Mouse (Mus musculus): ENCODE measurements around the gene Opcml. TPM values are rescaled to one million over a fixed set of nuclear protein-coding genes. Genes with fewer than 3 reads are reported as not detected.

Gene Opcml
- total RNA-seq, 2 experiments from 2014 or later, result 1.6 to 1.9 TPM

DNA sequence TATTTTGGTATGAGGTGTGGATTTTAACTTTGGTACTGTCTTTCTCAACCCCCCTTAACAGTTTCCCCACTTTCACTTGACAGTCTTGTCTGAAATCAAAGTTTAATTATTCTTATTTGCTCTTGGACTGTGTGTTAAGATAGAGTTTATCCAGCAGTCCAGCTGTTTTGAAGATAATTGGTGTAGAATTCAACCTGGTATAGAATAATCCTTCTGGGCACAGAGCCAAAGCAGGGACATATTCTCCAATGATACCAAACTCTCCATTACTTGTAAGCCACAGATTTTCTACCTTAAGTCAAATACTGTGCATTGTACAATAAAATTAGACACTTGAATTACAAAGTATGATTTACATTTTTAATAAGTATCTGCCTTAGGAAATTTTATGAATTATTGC is 852.2 kb downstream of the Opcml start:
- DNase-seq, result no peak

DNA sequence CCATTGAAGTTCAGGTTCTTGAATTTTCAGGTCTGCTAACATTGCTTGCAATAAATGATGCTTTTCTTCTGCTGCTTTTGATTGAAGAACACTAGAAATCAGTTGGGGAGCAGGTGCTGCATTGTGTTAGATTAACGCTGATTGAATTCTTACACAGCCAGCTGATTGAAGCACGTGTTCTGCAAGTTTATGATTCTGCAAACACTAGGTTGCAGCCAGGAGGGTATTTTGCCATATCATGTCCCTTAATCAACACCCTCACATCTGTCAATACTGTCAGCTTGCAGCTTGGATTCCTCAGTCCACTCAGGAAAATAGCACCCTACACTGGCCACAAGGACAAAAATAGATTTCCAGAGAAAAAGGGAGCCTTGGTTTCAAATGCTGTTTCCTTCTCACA is 853.5 kb downstream of the Opcml start:
- DNase-seq, result no peak

DNA sequence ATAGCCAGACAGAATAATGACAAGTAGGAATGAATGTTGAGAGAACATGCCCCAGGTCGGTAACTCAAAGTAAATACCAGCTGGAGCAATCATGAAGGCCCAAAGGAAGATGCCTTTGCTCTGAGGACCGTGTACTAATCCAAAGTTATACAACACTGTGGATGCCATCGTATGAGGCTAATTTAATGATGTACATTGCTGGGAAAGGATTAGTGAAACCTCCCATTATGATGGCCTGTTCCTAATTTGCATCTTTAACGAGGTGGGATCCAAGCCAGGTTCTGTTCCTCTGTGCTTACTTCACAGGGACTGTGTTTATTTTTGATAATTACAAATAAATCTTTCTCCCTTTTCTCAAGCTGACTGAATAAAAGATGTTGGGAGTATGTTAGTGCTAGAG is 859.5 kb downstream of the Opcml start:
- DNase-seq, result no peak

DNA sequence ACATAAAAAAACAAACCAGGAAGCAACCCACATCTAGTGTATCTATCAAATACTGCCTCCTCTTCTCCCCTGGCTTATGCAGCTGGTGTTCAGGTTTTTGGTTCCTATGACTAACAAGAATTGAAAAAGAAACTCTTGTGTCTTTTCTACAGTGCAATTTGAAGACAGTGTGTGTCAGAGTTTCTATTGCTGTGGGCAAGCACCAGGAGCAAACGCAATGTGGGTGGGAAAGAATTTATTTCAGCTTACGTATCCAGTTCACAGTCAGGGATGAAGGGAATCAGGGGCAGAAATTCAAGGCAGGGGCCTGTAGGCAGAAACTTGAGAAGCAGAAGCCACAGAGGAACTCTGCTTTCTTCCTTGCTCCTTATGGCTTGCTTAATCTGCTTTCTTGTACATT is 869.4 kb downstream of the Opcml start:
- DNase-seq, result no peak

DNA sequence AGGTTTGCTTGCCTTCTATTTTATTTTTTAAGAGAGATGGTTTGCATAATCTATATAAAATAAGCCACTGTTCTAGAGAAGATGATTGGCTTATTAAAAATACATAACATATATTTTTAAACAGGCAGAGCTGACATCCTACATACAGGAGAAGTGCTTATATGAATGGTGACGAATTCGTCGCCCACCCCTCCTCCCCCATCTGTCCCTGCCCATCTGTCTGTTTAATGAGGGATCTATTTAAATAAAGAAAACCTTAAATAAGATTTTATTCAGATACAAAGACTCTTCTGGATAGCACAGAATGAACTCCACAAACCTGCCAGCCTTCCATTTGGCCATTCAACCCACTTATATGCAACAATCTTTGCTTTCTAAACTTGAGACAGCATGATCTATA is 872.3 kb downstream of the Opcml start:
- no peak for DNase-seq

DNA sequence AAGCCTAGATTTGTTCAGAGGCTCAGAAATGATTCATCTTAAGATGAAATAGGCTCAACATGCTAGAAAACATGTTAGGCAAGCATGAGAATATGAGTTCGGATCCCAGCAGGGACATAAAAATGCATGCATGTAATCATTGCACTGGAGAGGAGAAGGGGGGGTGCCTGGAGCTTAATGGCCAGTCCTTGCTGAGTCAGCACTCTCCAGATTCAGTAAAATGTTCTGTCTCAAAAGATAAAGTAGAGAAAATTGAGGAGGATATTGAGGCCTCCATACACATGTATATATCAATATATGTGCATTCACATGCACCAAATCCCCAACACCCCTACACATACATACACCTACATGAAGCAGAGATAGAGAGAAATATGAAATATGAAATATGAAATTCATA is 889.7 kb downstream of the Opcml start:
- no peak for DNase-seq

DNA sequence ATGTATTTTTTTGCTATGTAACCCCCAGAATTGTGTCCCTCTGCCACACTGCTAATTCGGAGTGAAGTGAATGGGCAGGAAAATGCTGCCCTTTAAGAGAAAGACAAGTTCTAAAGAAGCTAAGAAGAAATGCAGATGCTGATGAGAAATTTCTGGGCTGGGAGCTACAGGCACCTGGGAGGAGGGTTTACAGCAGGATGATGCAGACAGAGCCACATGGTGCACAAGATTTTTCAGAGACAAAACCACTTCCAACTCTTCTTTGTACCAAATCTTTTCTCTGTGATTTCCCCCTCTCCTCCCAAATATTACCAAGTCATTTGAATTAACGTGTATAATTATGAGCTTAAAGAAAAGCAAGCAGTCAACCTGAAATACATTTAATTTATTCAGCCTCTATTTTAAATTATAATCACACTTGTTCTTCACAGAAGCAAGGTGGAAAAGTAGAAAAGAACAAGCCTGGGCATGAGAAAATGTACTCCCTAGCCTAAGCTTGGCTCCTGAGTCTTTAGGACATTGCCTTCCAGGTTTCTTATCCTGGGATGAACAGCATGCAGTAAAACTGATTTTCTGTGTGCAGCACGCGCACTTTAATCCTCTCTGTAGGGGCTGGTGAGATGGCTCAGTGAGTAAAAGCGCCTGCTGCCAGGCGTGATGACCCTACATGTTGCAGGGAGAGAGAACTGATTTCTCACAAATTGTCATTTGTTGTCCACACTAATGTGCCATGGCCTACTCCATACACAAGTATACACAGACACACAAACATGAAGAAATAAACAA is 890.9 kb downstream of the Opcml start:
- DNase-seq, result no peak

DNA sequence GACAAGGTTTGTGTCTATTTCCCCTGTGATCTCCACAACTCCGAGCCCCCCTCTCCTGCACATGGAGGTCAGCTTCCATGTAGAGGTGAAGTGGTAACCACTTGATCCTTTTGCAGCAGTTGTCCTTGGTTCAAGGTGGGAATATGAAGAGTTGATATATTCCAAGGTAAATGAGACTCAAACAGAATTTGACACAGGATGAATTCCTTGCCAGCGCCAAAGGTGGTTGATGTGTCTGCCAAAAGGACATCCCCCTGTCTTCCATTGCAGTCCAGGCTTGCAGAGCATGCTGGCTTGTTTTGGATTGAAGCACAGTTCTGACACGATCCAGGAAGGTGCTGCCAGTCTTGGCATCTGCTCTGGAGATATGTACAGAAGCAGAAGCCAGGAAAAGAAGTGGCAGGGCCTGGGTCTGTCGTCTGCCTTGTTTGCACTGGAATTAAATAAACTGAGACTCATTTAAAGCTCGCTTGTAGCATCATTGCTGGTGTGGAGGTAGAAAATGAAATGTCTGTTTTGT is 893.4 kb downstream of the Opcml start:
- no peak for DNase-seq

DNA sequence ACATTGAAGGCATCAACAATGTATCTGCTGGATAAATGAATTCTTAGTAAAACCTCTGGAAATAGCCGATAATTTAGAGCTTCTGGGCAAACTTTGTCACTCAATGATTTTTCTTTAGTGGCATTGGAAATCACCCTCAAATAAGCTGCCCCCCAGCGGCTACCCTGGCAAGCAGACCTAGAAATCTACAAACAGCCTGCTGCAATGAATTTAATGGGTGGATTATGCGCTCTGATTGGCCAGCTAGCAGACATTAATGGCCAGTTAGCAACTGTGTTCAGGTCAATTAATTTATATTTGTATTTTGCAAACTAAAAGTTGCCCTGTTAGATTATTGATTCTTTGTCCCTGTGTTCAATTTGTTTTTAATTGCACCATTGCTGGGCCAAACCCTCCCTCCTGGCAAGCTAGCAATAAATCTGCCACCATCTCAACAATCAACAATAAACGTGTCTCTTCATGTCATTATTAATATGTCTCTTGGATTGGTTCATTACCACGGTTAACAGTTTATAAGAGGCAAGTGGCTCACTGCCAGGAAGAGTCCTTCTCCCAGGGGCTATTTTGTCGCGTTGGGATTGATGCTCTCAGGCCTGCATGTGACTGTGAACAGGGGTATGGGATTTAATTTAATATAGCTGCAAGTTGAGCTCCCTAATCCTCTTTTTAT is 896.5 kb downstream of the Opcml start:
- no peak for DNase-seq

DNA sequence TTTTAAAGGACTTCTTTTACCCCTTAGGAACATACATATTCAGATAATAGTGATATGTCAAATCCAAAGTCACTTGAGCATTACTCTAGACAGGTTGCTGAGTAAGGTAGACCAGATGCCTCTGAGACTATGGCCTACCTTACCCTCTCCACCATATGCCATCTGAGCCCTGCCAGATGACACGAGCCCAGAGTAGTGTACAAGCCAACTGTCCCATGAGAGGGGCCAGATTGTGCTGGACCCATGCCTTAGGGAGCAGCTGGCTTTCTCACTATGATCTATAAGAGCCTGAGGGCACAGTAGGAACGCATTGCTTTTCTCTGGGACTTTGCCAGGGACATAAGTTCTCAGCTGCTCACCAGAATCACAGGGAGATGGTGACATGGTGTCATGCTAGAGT is 899.6 kb downstream of the Opcml start:
- no peak for DNase-seq

DNA sequence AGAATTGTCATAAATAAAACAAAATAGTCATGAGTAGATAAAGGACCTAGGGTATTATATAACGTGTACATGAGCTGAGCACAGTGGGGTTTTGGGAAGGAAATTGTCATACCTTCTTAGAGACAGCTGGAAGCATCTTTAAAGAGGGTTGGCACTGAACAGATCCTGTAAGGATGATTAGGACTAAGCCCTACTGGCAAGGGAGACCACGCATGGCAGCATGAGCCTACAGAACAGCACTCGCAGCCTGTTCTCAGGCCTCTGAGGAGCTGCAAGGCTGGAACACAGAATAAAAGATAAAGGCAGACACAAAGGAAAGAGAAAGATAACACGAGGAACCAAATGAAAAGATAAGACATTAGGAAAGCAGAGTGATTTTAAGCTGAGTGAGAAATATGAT is 915.2 kb downstream of the Opcml start:
- no peak for DNase-seq

DNA sequence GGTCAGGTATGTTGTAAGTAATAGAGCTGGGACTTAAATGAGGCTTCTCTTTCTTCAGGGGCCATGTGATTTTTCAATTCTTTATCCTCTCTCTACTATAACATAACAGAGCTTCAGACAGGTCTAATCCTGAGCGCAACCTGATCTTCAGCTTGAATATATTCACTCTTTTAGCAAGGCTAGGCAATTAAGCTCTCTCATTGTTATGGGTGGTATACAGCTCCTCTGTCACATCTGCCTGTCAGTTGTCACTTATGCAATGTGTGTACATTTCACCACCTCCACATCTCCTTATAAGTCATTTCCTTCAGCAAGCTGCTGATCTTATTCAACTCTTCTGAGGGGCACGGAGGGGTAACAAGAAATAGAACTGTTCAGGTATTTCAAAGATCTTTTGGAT is 924.0 kb downstream of the Opcml start:
- DNase-seq, result no peak

DNA sequence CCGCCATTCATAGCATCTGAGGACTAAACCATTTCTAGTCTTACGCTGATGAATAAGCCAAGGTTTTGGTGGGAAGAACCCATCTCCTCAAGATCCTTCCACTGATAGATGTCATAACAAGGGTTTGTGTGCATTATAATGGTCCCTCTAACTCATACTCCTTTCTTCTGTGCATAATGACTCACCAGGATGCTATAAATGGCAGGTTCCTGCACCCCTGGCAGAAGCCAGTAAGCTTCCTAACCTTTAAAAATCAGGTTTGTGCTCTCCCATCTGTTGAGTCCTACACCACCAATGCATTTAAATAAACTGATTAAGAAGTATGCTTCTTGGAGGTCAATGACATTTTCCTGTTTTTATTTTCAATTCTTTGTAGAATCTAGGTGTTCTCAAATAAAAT is 929.6 kb downstream of the Opcml start:
- no peak for DNase-seq

DNA sequence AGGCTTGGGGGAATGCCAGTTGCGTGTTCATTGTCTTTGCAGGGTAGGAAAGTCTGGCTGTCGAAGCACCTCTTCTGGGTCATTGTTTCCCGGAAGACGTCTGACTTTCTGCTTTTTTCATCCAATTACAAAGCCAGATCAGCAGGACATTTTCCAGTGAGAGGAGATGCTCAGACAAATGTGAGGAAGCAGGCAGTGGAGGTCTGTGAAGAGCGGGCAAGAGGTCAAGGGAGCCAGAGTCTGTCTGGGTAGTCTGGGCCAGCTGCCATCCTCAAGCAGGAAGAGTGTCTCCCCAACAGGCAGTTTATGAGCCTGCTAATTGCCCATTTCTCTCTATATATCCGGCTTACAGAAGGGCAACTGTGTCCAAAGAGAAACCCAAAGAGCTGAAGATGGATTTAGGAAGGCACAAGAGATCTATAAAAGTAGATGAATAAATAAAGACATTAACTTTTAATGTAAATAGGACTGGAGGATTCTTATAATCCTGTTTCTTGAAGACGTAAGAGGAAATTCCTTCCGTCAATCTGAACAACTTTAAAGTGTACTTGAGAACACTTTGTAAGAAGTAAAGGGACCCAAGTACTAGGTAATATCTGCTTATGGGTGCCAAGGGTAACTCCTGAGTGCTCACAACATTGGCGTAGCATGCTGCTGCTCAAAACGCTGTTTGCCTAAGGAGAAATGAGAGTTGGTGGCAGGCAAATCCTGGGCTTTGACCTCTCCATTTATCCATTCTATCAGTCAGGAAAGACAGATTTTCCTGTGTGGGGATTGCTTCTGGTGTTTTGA is 941.4 kb downstream of the Opcml start:
- DNase-seq, result no peak

DNA sequence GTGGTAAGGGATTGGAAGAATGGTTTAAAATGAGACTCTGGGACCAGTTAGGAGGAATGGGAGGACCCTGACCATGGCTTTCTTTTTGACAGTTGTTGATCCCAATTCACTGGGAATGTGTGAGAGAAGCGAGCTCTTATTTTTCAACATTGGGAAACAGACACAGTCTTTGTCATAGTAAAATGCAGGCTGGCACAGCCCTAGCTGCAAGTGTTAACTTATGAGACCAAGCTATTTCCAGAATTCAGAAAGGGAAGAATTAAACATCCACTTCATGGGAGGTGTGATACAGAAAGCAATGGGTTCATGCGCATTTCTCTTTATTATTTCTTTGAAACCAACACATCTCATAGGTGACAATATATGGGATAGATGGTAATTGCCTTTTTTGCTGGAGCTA is 947.4 kb downstream of the Opcml start:
- DNase-seq, result no peak

DNA sequence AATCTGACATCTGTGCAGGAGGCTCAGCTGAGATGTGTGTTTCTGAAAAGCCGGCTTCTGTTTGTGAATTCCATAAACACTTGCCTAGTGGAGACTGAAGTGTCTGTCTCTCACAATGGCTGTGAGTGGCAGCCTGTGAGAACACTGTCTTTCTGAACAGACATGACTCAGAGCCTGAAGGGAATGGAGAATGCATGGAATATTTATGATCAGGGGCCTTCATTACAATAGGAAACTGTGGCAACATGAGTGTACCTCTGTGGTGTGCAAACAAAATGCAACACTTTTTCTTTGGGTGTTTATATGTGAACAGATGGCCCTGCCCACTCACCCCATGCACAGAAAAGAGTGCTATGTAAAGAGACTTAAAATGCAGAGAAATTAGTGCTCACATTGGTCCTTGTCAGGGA is 947.9 kb downstream of the Opcml start:
- no peak for DNase-seq

DNA sequence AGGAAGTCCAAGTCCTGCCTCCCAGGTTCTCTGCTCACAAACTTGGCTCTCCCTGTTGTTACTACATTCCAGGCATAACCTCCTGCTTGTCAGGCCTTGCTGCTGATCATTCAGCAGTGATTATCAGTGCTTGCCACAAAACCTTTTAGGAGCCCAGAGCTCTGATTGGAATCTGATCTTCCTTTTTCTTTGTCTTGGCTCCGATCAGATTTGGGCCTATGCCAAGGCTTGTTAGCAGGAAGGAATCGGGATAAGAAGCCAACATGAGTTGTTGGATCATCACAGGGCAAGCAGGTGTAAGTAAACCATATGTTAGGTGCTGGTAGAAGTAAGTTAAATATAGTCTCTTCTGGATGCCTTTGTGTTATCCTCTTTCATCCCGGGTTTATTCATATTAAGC is 954.2 kb downstream of the Opcml start:
- DNase-seq, result no peak

DNA sequence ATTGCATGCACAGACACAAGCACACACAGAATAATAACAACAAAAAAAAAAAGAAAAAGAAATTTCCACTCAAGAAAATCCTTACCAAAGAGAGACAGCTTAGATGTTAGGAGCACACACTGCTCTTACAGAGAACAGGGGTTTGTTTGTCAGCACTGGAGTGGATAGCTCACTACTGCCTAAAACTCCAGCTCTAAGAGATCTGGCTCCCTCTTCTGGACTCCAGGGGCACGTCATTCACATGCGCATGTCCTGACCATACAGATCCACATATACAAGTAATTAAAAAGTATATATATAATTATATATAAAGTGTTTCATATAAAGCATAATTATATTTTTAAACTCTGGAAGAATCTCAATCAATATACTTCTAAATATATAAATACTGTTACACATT is 958.3 kb downstream of the Opcml start:
- peak; percentile 32 for DNase-seq

DNA sequence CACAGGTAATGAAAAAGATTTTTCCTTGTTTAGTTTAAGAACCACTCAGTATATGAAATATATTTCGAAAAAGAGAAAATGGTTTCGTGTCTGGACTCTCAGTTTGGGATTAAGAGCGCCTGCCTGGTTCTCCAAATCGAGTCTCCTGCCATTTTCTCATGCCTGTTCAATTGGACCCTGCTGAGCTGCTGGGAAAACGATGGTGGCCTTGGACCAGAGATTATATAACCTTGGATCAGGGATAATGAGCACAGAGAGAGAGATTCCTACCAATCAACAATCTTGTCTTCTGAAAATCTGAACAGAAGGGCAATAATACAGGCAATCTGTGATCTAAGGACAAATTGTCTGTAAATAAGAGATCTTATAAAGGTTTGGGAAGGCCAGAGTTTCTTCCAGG is 962.3 kb downstream of the Opcml start:
- no peak for DNase-seq

DNA sequence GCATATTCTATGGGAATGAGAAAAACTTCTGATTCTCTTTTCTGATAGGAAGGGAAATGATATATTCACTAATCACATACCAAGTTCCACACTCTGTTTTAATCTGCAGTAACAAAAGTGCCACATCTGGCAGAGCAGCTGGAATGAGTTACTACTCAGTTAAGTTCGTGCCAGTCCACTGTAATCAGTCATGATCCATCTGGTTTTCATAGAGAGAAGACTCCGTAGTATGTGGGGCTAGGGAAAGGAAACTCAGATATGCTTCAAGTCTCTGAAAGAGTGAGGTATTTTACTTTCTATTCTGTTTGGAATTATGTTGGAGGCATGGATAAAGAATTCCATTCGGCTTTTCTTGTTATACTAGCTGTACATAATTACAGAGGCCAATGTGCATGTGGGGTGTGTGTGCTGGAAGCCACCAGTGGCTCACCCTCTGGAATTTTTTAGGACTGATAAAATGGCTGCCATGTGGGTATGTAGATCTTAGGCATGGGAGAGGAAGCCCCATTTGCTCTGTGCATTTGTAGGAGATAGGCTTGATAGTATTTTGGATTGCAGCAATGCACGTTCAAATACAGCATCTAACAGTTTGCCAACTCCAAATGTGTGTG is 966.4 kb downstream of the Opcml start:
- DNase-seq, result no peak

DNA sequence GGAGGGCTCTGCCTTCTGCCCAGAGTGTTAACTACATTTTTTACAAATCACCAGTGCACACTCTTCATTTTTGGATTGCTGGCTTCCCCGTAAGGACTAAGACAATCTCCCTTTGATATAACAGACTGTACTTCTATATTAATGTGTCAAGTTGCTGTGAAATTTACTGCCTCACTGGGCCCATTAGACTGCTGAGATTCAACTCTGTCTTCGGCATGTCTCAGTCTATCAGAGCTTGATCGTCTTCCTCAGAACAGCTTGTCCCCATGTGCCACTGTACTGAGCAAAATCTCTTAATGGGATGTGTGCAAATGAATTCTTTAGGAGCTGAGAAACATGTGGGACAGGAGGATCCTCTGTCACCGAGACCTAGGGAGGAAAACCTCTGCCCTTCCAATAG is 970.9 kb downstream of the Opcml start:
- no peak for DNase-seq

DNA sequence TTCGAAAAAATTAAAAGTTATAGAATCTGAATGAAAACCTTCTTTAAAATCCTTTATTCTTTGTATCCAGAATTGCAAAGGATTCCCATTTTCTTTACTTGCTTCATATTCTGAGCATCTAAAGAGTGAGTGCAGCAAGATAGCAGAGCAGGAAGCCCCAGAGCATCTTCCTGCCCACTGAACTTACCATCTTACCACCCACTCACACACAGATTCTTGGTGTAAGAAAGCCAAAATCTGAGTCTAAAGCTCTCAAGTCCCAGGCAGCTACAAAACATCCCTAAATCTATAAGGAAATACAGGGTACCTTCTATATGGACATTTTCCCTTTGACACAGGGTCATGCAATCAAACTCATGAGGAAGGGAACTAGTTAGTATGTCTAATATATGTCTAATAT is 973.6 kb downstream of the Opcml start:
- DNase-seq, result no peak
